Mouse (Mus musculus) kidney, postnatal 0 days (tissue): ENCODE data around the gene Dct. TPM values are rescaled to one million over a fixed set of nuclear protein-coding genes. Genes with fewer than 3 reads are reported as not detected.

Source experiments
- ATAC-seq: fragments of 200-750 bp; cut with Nextera tagmentation; replicated peaks from 2 replicates; pipeline ENCODE4 v1.8.0; 2017; ENCODE audit warnings: low read depth, moderate number of reproducible peaks, moderate TSS enrichment, moderate library complexity; ENCODE audit not compliant: low FRiP score
- DNase-seq: peaks from one replicate; pipeline ENCODE4 v3.0.0-alpha.2; 2016; ENCODE audit warnings: low spot score
- H3K27ac ChIP-seq: fragments of 300-500 bp; sonication (generic); 2 replicates; pipeline ENCODE4 v1.5.1; 2014; ENCODE audit warnings: mild to moderate bottlenecking
- H3K27me3 ChIP-seq: fragments of 300-500 bp; sonication (generic); 2 replicates; pipeline ENCODE4 v1.6.1; 2014; ENCODE audit warnings: low read length, mixed read lengths; ENCODE audit not compliant: insufficient read depth
- H3K36me3 ChIP-seq: fragments of 300-500 bp; sonication (generic); 2 replicates; pipeline ENCODE4 v1.6.1; 2014; ENCODE audit warnings: low read length, mixed read lengths; ENCODE audit not compliant: insufficient read depth
- H3K4me1 ChIP-seq: fragments of 300-500 bp; sonication (generic); replicated peaks from 2 replicates; pipeline ENCODE4 v1.6.1; 2014; ENCODE audit warnings: antibody characterized with exemption, low read length, mixed read lengths; ENCODE audit not compliant: insufficient read depth
- H3K4me2 ChIP-seq: fragments of 300-500 bp; sonication (generic); 2 replicates; pipeline ENCODE4 v1.6.1; 2014; ENCODE audit warnings: mild to moderate bottlenecking, low read length, moderate library complexity, mixed read lengths
- H3K4me3 ChIP-seq: fragments of 300-500 bp; sonication (generic); replicated peaks from 2 replicates; pipeline ENCODE4 v1.5.1; 2014; ENCODE audit warnings: low read depth, low read length
- H3K9ac ChIP-seq: fragments of 300-500 bp; sonication (generic); 2 replicates; pipeline ENCODE4 v1.6.1; 2014; ENCODE audit warnings: low read depth, low read length
- H3K9me3 ChIP-seq: fragments of 300-500 bp; sonication (generic); replicated peaks from 2 replicates; pipeline ENCODE4 v1.6.1; 2016; ENCODE audit warnings: low read length, inconsistent platforms, mixed read lengths
- CTCF ChIP-seq: IDR thresholded peaks from 2 replicates; pipeline ENCODE4 v1.5.1; 2016; ENCODE audit warnings: antibody characterized with exemption, low read depth, mild to moderate bottlenecking, moderate library complexity
- WGBS: fragments of 180-500 bp; shearing (Covaris S2); extraction: QIAGEN DNeasy Blood & Tissue Kit; methylation state at CpG from one replicate; pipeline ENCODE4 v1.1.7; 2014; 5-methylcytosine and 5-hydroxymethylcytosine counted together
- polyA plus RNA-seq: library from polyadenylated mRNA; unstranded; fragments of >200 nt; fragmentation: Nextera tagmentation; extraction: Ambion mirVana; gene quantifications from 2 replicates; pipeline ENCODE4 v1.2.1, GENCODE M21; 2015

The Dct gene
- polyA plus RNA-seq, 1 experiment from 2014 or later: 0.45 TPM

GRCm38 (mm10) chr14:118027564-118027963 is 24.5 kb downstream of the Dct start:
- no peak overlapping the region for H3K27ac ChIP-seq
- H3K4me2 ChIP-seq: no peak overlapping the region
- no peaks in the 10 kb centered on the region for H3K36me3 ChIP-seq
- ATAC-seq: no peak
- H3K4me3 ChIP-seq: no peak overlapping the region
- no peaks in the 10 kb centered on the region for H3K27me3 ChIP-seq
- 93% methylated on average over 3 of the region's 3 CpGs for WGBS
- H3K9me3 ChIP-seq: peaks cover 4% of the 10 kb centered on the region; the same call in 1 of the 2 replicates
- H3K4me1 ChIP-seq: no peaks in the 10 kb centered on the region
- DNase-seq: no peak
- peak; percentile 39; the same call in 1 of the 2 replicates for TF ChIP-seq CTCF
- no peak overlapping the region for H3K9ac ChIP-seq

GRCm38 (mm10) chr14:118021867-118022543 is 30.0 kb downstream of the Dct start:
- no peaks in the 10 kb centered on the region for H3K9me3 ChIP-seq
- no peak overlapping the region for H3K27ac ChIP-seq
- TF ChIP-seq CTCF: no peak
- DNase-seq (no peak), ATAC-seq (no peak)
- no peaks in the 10 kb centered on the region for H3K27me3 ChIP-seq
- no peaks in the 10 kb centered on the region for H3K36me3 ChIP-seq
- no peak overlapping the region for H3K9ac ChIP-seq
- WGBS: 32% methylated on average over 10 of the region's 10 CpGs
- 0 out of 2 replicates have a peak, but pooled peaks cover 3% of the 10 kb centered on the region for H3K4me1 ChIP-seq
- H3K4me2 ChIP-seq: 0 out of 2 replicates have a peak overlapping the region, but pooled peaks have one; percentile 15
- H3K4me3 ChIP-seq: no peak overlapping the region

- Histone ChIP-seq H3K36me3 (no peaks in the 10 kb centered on the region), H3K4me1 (0 out of 2 replicates have a peak, but pooled peaks cover 3% of the 10 kb centered on the region), H3K27ac (no peak overlapping the region), H3K27me3 (no peaks in the 10 kb centered on the region), H3K4me3 (no peak overlapping the region), H3K9me3 (no peaks in the 10 kb centered on the region), H3K4me2 (no peak overlapping the region), H3K9ac (no peak overlapping the region)
- DNase-seq: no peak
- TF ChIP-seq CTCF: no peak
- WGBS: 65% methylated on average over 5 of the region's 5 CpGs
- no peak for ATAC-seq
These were observed 32.7 kb downstream of the Dct start for GRCm38 (mm10) chr14:118019314-118019713.

GRCm38 (mm10) chr14:118013237-118013636 is 38.8 kb downstream of the Dct start:
- TF ChIP-seq CTCF: no peak
- DNase-seq (no peak), ATAC-seq (no peak)
- Histone ChIP-seq H3K27ac (no peak overlapping the region), H3K4me3 (no peak overlapping the region), H3K9me3 (no peaks in the 10 kb centered on the region), H3K36me3 (no peaks in the 10 kb centered on the region), H3K9ac (no peak overlapping the region), H3K27me3 (no peaks in the 10 kb centered on the region), H3K4me2 (no peak overlapping the region), H3K4me1 (no peaks in the 10 kb centered on the region)
- WGBS: 80% methylated on average over 8 of the region's 8 CpGs

- DNase-seq: no peak
- H3K4me2 ChIP-seq: no peak overlapping the region
- no peaks in the 10 kb centered on the region for H3K9me3 ChIP-seq
- no peak overlapping the region for H3K27ac ChIP-seq
- no peaks in the 10 kb centered on the region for H3K4me1 ChIP-seq
- TF ChIP-seq CTCF: no peak
- H3K9ac ChIP-seq: no peak overlapping the region
- H3K27me3 ChIP-seq: no peaks in the 10 kb centered on the region
- no peak overlapping the region for H3K4me3 ChIP-seq
- H3K36me3 ChIP-seq: no peaks in the 10 kb centered on the region
- ATAC-seq: no peak
- WGBS: 65% methylated on average over 9 of the region's 9 CpGs
These were observed 42.5 kb downstream of the Dct start for GRCm38 (mm10) chr14:118009541-118009940.

- no peaks in the 10 kb centered on the region for H3K27me3 ChIP-seq
- no peak; the same call in 1 of the 2 replicates for ATAC-seq
- H3K4me1 ChIP-seq: 0 out of 2 replicates have a peak, but pooled peaks cover 3% of the 10 kb centered on the region
- no peaks in the 10 kb centered on the region for H3K9me3 ChIP-seq
- peak; percentile 83 for TF ChIP-seq CTCF
- no peak overlapping the region for H3K27ac ChIP-seq
- no peaks in the 10 kb centered on the region for H3K36me3 ChIP-seq
- no peak overlapping the region for H3K4me3 ChIP-seq
- H3K9ac ChIP-seq: no peak overlapping the region
- H3K4me2 ChIP-seq: no peak overlapping the region
- DNase-seq: peak; percentile 92
- 4% methylated on average over 5 of the region's 5 CpGs for WGBS
These were observed 46.3 kb downstream of the Dct start for GRCm38 (mm10) chr14:118005697-118006096.

GRCm38 (mm10) chr14:118004434-118004833 is 47.6 kb downstream of the Dct start:
- no peaks in the 10 kb centered on the region for H3K9me3 ChIP-seq
- no peak overlapping the region for H3K9ac ChIP-seq
- no peak for DNase-seq
- no peak overlapping the region for H3K4me2 ChIP-seq
- no peak for ATAC-seq
- no peak overlapping the region for H3K4me3 ChIP-seq
- H3K36me3 ChIP-seq: no peaks in the 10 kb centered on the region
- H3K27me3 ChIP-seq: no peaks in the 10 kb centered on the region
- H3K4me1 ChIP-seq: 0 out of 2 replicates have a peak, but pooled peaks cover 3% of the 10 kb centered on the region
- H3K27ac ChIP-seq: no peak overlapping the region
- 84% methylated on average over 10 of the region's 10 CpGs for WGBS
- no peak for TF ChIP-seq CTCF
